Mouse (Mus musculus) myocyte (in vitro differentiated cells): ENCODE measurements around the gene Timm10b.

ENCODE experiments used
- MYOD1 ChIP-seq, 3 experiments: IDR thresholded peaks; one replicate each; pipeline ENCODE4 v1.6.1; 2011; ENCODE audit warnings: control low read depth in 2 of 3, low read depth in 2 of 3, mild to moderate bottlenecking in 2 of 3, moderate library complexity in 1 of 3; ENCODE audit not compliant: insufficient read length in 2 of 3, control insufficient read depth in 1 of 3
- POLR2A ChIP-seq: IDR thresholded peaks from one replicate; pipeline ENCODE4 v1.6.1; 2011; ENCODE audit warnings: low read depth, mild to moderate bottlenecking, control low read depth, moderate library complexity; ENCODE audit not compliant: insufficient read length
- TCF3 ChIP-seq: IDR thresholded peaks from one replicate; pipeline ENCODE4 v1.6.1; 2011; ENCODE audit warnings: low read depth, control low read depth; ENCODE audit not compliant: insufficient read length

DNA sequence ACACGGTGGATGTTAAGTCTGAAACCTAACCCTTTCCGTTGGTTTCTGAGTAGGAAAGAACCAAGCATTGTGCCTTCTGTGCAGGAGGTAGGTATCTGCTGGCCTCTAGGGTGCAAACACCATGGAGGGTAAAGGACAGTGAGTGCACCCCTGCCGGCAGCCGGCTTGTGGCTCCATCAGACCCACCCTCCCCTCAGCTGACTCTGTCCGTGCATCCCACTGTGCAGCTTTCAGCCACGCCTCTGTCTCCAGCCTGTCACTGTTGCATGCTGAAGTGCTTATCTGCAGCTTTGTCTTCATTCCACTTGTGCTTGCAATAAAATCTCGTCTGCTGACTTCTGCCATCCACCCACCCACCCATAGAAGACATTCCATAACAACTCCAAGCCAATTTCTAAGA lies 49.8 kb upstream of the Timm10b start:
- TF ChIP-seq POLR2A (no peak), MYOD1 (IDR thresholded peaks at IDR 0.05; ENCODE audit: control insufficient read depth in 1 of 3, insufficient read length in 2 of 3, low read depth in 2 of 3) (no peak), TCF3 (no peak)
